Mouse (Mus musculus): Measurements from ENCODE around the gene Asb18.

DNA sequence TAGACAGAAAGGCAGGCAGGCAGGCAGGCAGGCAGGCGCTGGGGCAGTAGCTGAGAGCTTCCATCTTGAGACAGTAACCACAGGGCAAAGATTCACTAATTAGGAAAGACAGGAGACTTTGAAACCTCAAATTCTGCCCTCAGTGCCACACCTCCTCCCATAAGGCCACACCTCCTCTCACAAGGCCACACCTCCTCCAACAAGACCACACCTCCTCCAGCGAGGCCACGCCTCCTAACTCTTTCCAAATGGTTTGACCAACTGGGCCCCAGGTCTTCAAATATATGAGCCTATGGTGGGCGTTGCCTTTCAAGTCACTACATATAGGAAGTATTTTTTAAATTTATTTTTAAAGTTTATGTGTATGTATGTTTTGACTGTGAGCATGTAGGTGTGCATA lies 113.1 kb downstream of the Asb18 start:
- TF ChIP-seq CTCF (IDR thresholded peaks at IDR 0.05; ENCODE audit: extremely low read depth, insufficient read length, insufficient replicate concordance, low read depth, low read length) (no peak), POLR2A (IDR thresholded peaks at IDR 0.05; ENCODE audit: low read depth, low read length) (no peak)
